Mouse (Mus musculus) hindbrain, embryonic 12.5 days (tissue): ENCODE measurements at regions not wholly inside any gene's neighbourhood (a gene's known extent, or its start where the extent isn't known, plus 50 kb on each side); places are given as distances from the start of the nearest gene placed in this dataset.

Experiments
- ATAC-seq: fragments of 200-750 bp; cut with Nextera tagmentation; 2 replicates; pipeline ENCODE4 v1.8.0; 2017; ENCODE audit warnings: moderate TSS enrichment; ENCODE audit not compliant: low FRiP score
- H3K27ac ChIP-seq: fragments of 300-500 bp; sonication (generic); 2 replicates; pipeline ENCODE4 v1.5.1; 2016; ENCODE audit warnings: mild to moderate bottlenecking
- H3K27me3 ChIP-seq: fragments of 300-500 bp; sonication (generic); 2 replicates; pipeline ENCODE4 v1.6.1; 2016; ENCODE audit warnings: mild to moderate bottlenecking
- H3K36me3 ChIP-seq: fragments of 300-500 bp; sonication (generic); 2 replicates; pipeline ENCODE4 v1.6.1; 2016; ENCODE audit warnings: mild to moderate bottlenecking
- H3K4me1 ChIP-seq: fragments of 300-500 bp; sonication (generic); 2 replicates; pipeline ENCODE4 v1.6.1; 2016
- H3K4me2 ChIP-seq: fragments of 300-500 bp; sonication (generic); replicated peaks from 2 replicates; pipeline ENCODE4 v1.6.1; 2016; ENCODE audit warnings: mild to moderate bottlenecking
- H3K4me3 ChIP-seq: fragments of 300-500 bp; sonication (generic); 2 replicates; pipeline ENCODE4 v1.5.1; 2016; ENCODE audit warnings: mild to moderate bottlenecking
- H3K9ac ChIP-seq: fragments of 300-500 bp; sonication (generic); 2 replicates; pipeline ENCODE4 v1.6.1; 2016; ENCODE audit warnings: mild to moderate bottlenecking, moderate library complexity
- H3K9me3 ChIP-seq: fragments of 300-500 bp; sonication (generic); replicated peaks from 2 replicates; pipeline ENCODE4 v1.6.1; 2016; ENCODE audit warnings: mild to moderate bottlenecking
- WGBS: fragments of 180-500 bp; shearing (Covaris S2); methylation state at CpG from one replicate; pipeline ENCODE4 v1.1.7; 2016; 5-methylcytosine and 5-hydroxymethylcytosine counted together

- ATAC-seq = no peak
- no peaks in the 10 kb centered on the region for H3K27me3 ChIP-seq
- no peaks in the 10 kb centered on the region for H3K4me1 ChIP-seq
- WGBS = 46% methylated on average over 4 of the region's 4 CpGs
- H3K4me2 ChIP-seq = no peak overlapping the region
- no peak overlapping the region for H3K4me3 ChIP-seq
- H3K27ac ChIP-seq = no peak overlapping the region
- H3K36me3 ChIP-seq = no peaks in the 10 kb centered on the region
- H3K9ac ChIP-seq = no peak overlapping the region
- H3K9me3 ChIP-seq = 0 out of 2 replicates have a peak, but pooled peaks cover 9% of the 10 kb centered on the region
Measured at GRCm38 (mm10) chr19:27694478-27694877, 264.9 kb upstream of the Pum3 start.

GRCm38 (mm10) chr19:27693706-27694105 lies 264.1 kb upstream of the Pum3 start:
- no peaks in the 10 kb centered on the region for H3K36me3 ChIP-seq
- 0 out of 2 replicates have a peak, but pooled peaks cover 9% of the 10 kb centered on the region for H3K9me3 ChIP-seq
- WGBS = 81% methylated on average over 7 of the region's 7 CpGs
- H3K4me3 ChIP-seq = no peak overlapping the region
- H3K27me3 ChIP-seq = no peaks in the 10 kb centered on the region
- ATAC-seq = no peak
- H3K4me1 ChIP-seq = no peaks in the 10 kb centered on the region
- no peak overlapping the region for H3K4me2 ChIP-seq
- no peak overlapping the region for H3K27ac ChIP-seq
- no peak overlapping the region for H3K9ac ChIP-seq

- no peak overlapping the region for H3K4me3 ChIP-seq
- H3K27ac ChIP-seq = no peak overlapping the region
- WGBS = 93% methylated on average over 6 of the region's 6 CpGs
- no peaks in the 10 kb centered on the region for H3K36me3 ChIP-seq
- no peaks in the 10 kb centered on the region for H3K27me3 ChIP-seq
- no peak for ATAC-seq
- H3K4me2 ChIP-seq = no peak overlapping the region
- H3K9ac ChIP-seq = no peak overlapping the region
- H3K4me1 ChIP-seq = no peaks in the 10 kb centered on the region
- H3K9me3 ChIP-seq = 0 out of 2 replicates have a peak, but pooled peaks cover 9% of the 10 kb centered on the region
Measured at GRCm38 (mm10) chr19:27692944-27693343, 263.3 kb upstream of the Pum3 start.

GRCm38 (mm10) chr19:27683426-27683825 lies 253.8 kb upstream of the Pum3 start:
- no peaks in the 10 kb centered on the region for H3K4me1 ChIP-seq
- H3K9ac ChIP-seq = no peak overlapping the region
- no peak overlapping the region for H3K4me3 ChIP-seq
- 51% methylated on average over 2 of the region's 2 CpGs for WGBS
- no peaks in the 10 kb centered on the region for H3K9me3 ChIP-seq
- no peaks in the 10 kb centered on the region for H3K36me3 ChIP-seq
- H3K27ac ChIP-seq = no peak overlapping the region
- no peaks in the 10 kb centered on the region for H3K27me3 ChIP-seq
- ATAC-seq = no peak
- no peak overlapping the region for H3K4me2 ChIP-seq

GRCm38 (mm10) chr19:27679427-27679826 lies 249.8 kb upstream of the Pum3 start:
- Histone ChIP-seq H3K4me3 (no peak overlapping the region), H3K27me3 (no peaks in the 10 kb centered on the region), H3K9me3 (no peaks in the 10 kb centered on the region), H3K9ac (no peak overlapping the region), H3K36me3 (no peaks in the 10 kb centered on the region), H3K4me2 (no peak overlapping the region), H3K4me1 (no peaks in the 10 kb centered on the region), H3K27ac (no peak overlapping the region)
- WGBS = 74% methylated on average over 7 of the region's 7 CpGs
- no peak for ATAC-seq

- Histone ChIP-seq H3K4me3 (no peak overlapping the region), H3K36me3 (no peaks in the 10 kb centered on the region), H3K4me1 (no peaks in the 10 kb centered on the region), H3K9me3 (no peaks in the 10 kb centered on the region), H3K27ac (no peak overlapping the region), H3K27me3 (no peaks in the 10 kb centered on the region), H3K4me2 (no peak overlapping the region), H3K9ac (no peak overlapping the region)
- no peak for ATAC-seq
- WGBS = 72% methylated on average over 2 of the region's 2 CpGs
Measured at GRCm38 (mm10) chr19:27672679-27673190, 243.1 kb upstream of the Pum3 start.

- no peaks in the 10 kb centered on the region for H3K9me3 ChIP-seq
- H3K27ac ChIP-seq = no peak overlapping the region
- ATAC-seq = no peak
- H3K4me3 ChIP-seq = no peak overlapping the region
- H3K4me1 ChIP-seq = no peaks in the 10 kb centered on the region
- H3K4me2 ChIP-seq = no peak overlapping the region
- WGBS = 63% methylated on average over 2 of the region's 2 CpGs
- H3K9ac ChIP-seq = no peak overlapping the region
- H3K36me3 ChIP-seq = no peaks in the 10 kb centered on the region
- H3K27me3 ChIP-seq = no peaks in the 10 kb centered on the region
Measured at GRCm38 (mm10) chr19:27663296-27663695, 233.7 kb upstream of the Pum3 start.

GRCm38 (mm10) chr19:27641001-27641400 lies 211.4 kb upstream of the Pum3 start:
- H3K4me3 ChIP-seq = no peak overlapping the region
- H3K36me3 ChIP-seq = no peaks in the 10 kb centered on the region
- H3K9me3 ChIP-seq = no peaks in the 10 kb centered on the region
- H3K27ac ChIP-seq = no peak overlapping the region
- no peak overlapping the region for H3K4me2 ChIP-seq
- 13% methylated on average over 3 of the region's 3 CpGs for WGBS
- no peaks in the 10 kb centered on the region for H3K27me3 ChIP-seq
- no peak overlapping the region for H3K9ac ChIP-seq
- no peaks in the 10 kb centered on the region for H3K4me1 ChIP-seq
- ATAC-seq = no peak

GRCm38 (mm10) chr19:27633105-27633504 lies 203.5 kb upstream of the Pum3 start:
- Histone ChIP-seq H3K4me3 (no peak overlapping the region), H3K27ac (no peak overlapping the region), H3K4me2 (no peak overlapping the region), H3K27me3 (no peaks in the 10 kb centered on the region), H3K36me3 (no peaks in the 10 kb centered on the region), H3K4me1 (no peaks in the 10 kb centered on the region), H3K9ac (no peak overlapping the region), H3K9me3 (no peaks in the 10 kb centered on the region)
- 81% methylated on average over 6 of the region's 6 CpGs for WGBS
- ATAC-seq = no peak

- Histone ChIP-seq H3K36me3 (no peaks in the 10 kb centered on the region), H3K9ac (no peak overlapping the region), H3K4me2 (no peak overlapping the region), H3K27ac (no peak overlapping the region), H3K4me3 (no peak overlapping the region), H3K4me1 (no peaks in the 10 kb centered on the region), H3K27me3 (no peaks in the 10 kb centered on the region), H3K9me3 (no peaks in the 10 kb centered on the region)
- WGBS = 87% methylated on average over 1 of the region's 1 CpGs
- no peak for ATAC-seq
Measured at GRCm38 (mm10) chr19:27627626-27628025, 198.0 kb upstream of the Pum3 start.

GRCm38 (mm10) chr19:27617522-27617921 lies 187.9 kb upstream of the Pum3 start:
- Histone ChIP-seq H3K4me1 (no peaks in the 10 kb centered on the region), H3K9ac (no peak overlapping the region), H3K4me2 (no peak overlapping the region), H3K4me3 (no peak overlapping the region), H3K27me3 (no peaks in the 10 kb centered on the region), H3K9me3 (no peaks in the 10 kb centered on the region), H3K36me3 (no peaks in the 10 kb centered on the region), H3K27ac (no peak overlapping the region)
- 72% methylated on average over 5 of the region's 5 CpGs for WGBS
- ATAC-seq = no peak

GRCm38 (mm10) chr19:27606933-27607332 lies 177.3 kb upstream of the Pum3 start:
- H3K9ac ChIP-seq = no peak overlapping the region
- no peaks in the 10 kb centered on the region for H3K36me3 ChIP-seq
- H3K4me2 ChIP-seq = no peak overlapping the region
- H3K9me3 ChIP-seq = no peaks in the 10 kb centered on the region
- H3K4me3 ChIP-seq = no peak overlapping the region
- H3K4me1 ChIP-seq = 0 out of 2 replicates have a peak, but pooled peaks cover 6% of the 10 kb centered on the region
- WGBS = 91% methylated on average over 2 of the region's 2 CpGs
- no peaks in the 10 kb centered on the region for H3K27me3 ChIP-seq
- no peak for ATAC-seq
- no peak overlapping the region for H3K27ac ChIP-seq

- Histone ChIP-seq H3K4me1 (peaks cover 11% of the 10 kb centered on the region; the same call in 1 of the 2 replicates), H3K4me3 (no peak overlapping the region), H3K9me3 (no peaks in the 10 kb centered on the region), H3K36me3 (no peaks in the 10 kb centered on the region), H3K27me3 (no peaks in the 10 kb centered on the region), H3K4me2 (no peak overlapping the region), H3K27ac (no peak overlapping the region), H3K9ac (no peak overlapping the region)
- 15% methylated on average over 8 of the region's 8 CpGs for WGBS
- no peak for ATAC-seq
Measured at GRCm38 (mm10) chr19:27603296-27603695, 173.7 kb upstream of the Pum3 start.
